Mouse (Mus musculus) B cell, adult 2 months (primary cell): Measurements from ENCODE around the gene Nova2.
A peak's percentile ranks its signal among the peaks of the same experiment; 100 is the strongest.

Experiments used
- DNase-seq, 2 experiments: peaks; one replicate each; pipeline ENCODE4 v3.0.0; 2022

Nova2 gene

DNA sequence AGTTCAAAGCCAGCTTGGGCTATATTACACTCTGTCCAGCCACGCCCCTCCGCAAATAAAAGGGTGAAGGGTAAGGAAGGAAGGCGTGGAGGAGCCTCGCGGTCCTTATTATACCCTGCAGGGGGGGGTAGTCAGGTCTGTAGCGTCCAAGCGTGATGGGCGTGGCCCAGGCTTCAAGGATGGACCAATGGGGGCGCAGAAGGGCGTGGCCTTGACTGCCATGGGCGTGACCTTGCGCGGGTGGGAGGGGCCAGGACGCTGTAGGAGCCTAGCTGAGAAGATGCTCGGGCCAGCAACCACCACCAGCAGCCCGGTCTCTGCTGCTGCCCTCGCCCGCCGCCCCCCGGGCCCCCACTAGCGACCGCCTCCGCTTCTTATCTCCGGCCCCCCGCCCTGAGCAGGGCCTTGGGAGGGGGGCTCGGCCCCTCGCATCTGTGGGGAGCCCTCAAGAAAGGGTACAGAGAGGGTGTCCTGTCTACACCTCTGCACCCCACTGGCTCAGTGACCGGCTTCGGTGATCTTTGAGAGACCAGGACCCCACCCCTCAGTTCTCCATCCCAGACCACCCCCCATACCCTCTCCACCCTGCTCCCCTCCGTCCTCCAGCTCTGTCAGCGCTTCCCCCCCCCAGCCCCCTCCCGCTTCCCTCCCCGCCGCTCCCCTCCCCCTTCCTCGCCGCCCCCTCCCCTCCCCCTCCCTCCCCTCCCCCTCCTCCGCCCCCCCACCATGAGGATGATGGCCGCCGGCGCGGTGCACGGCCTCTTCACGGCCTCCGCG is at the start of gene Nova2:
Gene Nova2 (plus strand): TSS at position 727 of the 777 bp plus-strand sequence.
- peak; percentile 82 to 83 for DNase-seq

DNA sequence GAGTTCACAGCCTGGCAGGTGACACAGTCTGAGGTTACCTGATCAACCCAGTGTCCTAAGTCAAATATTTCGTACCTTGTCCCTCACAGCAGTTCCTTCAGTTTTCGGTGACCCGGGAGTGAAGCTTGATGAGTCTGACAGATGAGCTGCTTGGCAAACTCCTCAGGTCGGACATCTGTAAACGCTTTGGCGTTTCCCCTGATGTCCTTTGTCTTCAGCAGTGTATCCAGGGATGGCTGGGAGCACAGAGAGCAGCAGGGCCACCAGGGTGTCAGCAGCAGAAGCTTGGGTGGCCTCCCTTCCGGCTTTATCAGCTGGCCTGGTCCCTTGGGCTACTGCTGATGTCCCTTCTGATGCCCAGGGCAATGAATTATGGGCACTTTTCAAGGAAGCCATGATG is 47.0 kb upstream of the Nova2 start:
- DNase-seq, result no peak

- peak; percentile 38 to 45 for DNase-seq
Measured at GRCm38 (mm10) chr7:18883991-18884744, 41.5 kb upstream of the Nova2 start.

GRCm38 (mm10) chr7:18884745-18885422 is 40.8 kb upstream of the Nova2 start:
- DNase-seq, result no peak

- no peak for DNase-seq
Measured at GRCm38 (mm10) chr7:18886963-18887362, 38.7 kb upstream of the Nova2 start.

DNA sequence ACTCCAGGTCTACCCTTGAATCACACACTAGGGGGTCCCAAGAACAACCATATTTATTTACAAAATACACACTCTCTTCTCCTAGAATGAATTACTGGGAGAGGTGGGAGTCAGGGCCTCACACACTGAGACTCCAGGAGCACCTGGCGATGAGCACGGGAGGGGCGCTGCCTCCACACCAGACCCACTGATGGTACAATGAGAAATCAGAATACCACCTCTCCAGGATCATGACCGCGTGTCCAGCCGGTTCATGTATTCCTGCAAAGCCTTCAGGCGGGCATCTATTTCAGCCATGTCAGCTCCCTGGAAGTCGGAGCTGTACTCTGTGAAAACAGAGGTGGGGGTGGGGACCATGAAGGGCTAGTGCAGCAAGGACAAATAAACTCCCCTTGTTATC is 34.8 kb upstream of the Nova2 start:
- no peak for DNase-seq

DNA sequence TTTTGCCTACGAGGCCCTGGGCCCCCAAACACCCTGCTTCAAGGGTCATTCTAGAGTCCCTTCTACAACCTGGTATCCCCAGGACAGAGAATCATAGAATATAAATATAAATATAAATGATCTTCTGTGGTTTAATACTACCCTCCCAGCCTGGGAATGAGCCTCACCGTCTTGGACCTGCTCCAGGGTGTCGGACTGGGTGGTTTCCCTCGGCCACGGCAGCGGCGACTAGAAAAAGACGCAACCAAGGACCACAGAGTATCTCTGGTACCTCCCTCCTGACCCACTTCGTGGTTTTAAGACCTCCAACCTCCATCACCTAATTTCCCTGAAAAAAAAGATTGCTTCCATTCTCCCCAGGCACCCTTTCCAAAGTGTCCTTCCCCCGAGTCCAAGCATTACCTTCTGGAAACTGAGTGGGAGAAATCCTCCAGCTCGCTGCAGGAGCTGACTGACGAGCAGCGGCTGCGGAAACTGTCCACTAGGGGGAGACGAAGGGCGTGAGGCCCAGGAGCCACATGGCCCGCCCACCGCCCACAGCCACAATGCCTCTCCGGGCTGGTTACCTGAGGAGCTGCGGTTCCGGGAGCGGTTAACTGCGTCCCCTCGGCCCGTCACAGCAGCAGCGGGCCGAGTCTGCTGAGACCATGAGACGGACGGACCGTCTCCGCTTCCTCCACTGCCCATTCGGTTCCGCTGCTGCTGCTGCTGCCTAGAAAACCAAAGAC is 33.7 kb upstream of the Nova2 start:
- peak; percentile 87 to 88 for DNase-seq

DNA sequence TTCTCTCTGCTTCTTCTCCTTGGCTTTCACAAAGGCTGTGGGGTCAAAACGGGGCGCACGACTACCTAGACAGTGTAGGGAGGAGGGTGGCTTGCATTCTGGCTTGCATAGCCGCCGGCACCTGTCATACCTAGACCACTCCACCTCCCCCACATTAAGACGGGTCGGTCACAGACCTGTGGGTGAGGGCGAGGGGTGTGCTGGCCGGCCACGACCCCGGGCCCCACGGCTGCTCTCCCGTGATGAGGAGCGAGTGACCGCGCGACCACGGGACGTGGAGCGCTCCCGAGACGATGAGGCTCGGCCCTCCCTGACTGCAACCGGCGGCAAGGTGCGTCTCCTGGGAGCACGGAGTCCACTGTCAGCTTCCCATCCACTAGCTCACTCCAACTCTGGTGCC is 32.7 kb upstream of the Nova2 start:
- DNase-seq, result no peak

- DNase-seq, result peak; percentile 61 to 65
Measured at GRCm38 (mm10) chr7:18893651-18894430, 31.8 kb upstream of the Nova2 start.

GRCm38 (mm10) chr7:18896536-18896935 is 29.2 kb upstream of the Nova2 start:
- peak in 1 of 2 experiments; percentile 19 for DNase-seq

DNA sequence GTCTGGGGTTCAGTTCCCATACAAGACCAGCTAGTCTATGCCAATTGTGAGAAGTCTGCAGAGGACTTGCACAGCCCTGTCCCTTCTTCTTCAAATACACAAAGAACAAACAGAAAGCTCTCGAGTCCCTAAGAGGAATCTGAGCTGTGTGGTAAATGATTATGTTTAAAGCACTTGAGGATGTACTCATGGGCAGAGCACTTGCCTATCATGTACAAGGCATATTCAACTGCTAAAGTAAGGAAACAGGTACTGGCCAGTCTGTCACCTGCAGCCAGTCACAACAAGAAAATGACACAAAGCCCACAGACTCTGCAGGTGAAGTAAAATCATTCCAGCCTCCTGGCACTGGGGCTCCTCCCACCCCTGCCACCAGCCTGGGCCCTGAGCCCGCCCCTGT is 25.2 kb upstream of the Nova2 start:
- no peak for DNase-seq

DNA sequence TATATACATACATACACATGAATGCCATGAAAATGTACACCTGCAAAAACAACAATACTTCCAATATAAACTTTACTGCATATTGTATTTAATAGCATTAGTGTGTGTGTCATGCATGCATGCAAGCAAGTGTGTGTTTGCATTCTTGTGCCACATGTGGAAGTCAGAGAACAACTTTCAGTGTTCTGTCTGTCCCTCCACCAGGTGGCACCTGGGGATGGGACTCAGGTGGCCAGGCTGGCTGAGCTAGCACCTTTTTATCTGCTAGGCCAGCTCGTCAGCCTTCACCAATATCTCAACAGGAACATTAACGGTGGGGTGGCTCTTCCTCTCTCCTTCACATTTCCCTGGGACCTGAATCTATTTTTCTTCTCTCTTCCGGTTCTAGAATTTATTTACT is 23.2 kb upstream of the Nova2 start:
- DNase-seq, result no peak

DNA sequence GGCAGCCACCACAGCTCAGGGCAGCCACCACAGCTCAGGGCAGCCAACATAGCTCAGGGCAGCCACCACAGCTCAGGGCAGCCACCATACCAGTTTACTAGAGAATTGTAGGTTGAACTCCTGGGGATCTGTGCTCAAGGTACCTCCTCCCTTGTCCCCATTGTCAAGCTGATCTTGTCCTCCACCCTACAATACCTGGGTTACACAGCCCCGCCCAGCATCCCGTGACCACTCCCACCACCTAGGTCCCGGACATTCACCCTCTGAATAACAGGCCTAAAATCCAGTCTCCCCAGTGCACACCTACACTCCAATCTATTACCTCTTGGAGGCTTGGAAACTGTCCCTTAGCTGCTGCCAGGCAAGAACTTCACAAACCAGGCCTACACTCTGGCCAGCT is 20.7 kb upstream of the Nova2 start:
- DNase-seq, result no peak

DNA sequence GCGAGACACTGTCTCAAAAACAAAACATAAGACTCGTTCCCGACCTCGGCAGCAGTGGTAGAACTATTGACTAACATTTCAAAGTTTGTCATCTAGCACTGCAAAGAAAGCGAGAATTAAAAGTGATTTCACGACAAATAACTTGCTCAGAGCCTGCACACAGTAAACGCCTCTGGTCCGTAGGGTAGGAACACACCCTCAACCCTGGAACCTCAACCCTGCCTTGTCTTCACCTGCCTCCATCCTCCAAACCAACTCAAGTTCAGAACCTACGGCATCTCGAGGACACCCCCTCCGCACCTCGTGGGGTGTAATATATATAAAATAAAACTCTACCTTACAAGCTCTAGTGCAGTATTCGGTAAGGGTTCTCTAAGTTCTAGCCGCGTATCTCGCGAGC is 15.9 kb upstream of the Nova2 start:
- DNase-seq, result no peak

DNA sequence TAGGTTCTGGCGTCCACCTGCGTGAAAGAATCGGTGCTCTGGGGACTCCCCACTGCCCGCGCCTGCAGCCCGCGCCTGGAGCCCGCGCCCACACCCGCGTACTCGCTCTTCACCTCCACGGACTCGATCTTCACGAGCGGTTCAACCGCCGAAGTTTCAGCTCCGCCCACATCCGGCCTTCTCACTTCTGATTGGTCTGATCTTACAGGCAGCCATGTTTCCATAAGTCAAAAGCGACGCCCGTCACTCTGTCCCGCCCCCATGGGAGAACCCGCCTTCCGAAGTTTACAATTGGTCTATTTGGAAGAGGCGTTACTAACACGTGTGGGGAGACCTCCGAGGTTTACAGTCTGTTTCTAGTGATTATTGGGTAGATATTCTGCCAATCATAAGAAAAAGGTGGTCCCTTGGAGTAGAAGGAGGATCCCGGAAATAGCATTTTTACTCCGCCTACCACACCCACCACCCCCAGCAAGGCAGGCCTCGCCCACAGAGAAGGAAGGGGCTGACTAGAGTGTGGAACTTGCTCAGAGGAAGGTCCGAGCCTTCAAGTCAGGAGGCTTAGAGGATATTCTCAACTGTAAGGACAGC is 15.4 kb upstream of the Nova2 start, which contains the start of gene Ccdc61:
Gene Ccdc61 (minus strand): TSS at position 175 of the 591 bp plus-strand sequence.
- DNase-seq, result peak; percentile 98 to 99

DNA sequence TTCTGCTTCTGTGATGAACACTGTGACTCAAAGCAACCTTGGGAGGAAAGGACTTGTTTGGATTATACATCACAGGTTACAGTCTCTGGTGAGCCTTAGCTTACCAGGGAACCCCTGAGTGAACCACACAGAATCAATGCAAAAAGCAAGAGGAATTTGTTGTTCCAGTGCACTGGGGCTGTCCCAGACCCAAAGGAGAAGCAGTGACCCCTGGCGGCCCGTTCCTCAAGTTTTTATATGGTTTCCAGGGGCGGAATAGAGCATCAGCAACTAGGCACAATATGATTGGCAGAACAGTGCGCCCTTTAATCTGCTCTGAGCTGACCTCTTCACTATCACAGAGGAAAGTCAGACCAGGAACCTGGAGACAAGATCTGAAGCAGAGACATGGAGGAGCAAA is 9.4 kb upstream of the Nova2 start:
- no peak for DNase-seq

DNA sequence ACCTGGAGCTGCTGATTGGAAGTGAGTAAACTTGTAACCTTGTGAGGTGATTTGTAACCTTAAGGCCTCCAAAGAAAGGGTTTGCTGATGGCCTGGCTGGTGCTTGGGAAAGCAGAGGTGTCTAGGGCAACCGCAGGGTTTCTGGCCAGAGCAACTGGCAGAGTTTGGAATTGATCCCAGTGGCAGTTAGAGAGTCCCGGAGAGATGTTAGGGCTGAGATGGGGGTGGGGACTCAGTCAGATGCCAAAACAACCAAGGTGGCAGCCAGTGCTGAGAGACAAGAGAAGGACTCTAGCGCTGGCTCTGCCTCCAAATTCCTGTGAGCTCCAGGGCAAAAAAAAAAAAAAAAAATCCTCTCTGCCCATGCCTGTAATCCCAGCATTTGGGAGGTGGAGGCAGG is 7.8 kb upstream of the Nova2 start:
- no peak for DNase-seq

GRCm38 (mm10) chr7:18921069-18921468 is 4.6 kb upstream of the Nova2 start:
- no peak for DNase-seq

- no peak for DNase-seq
Measured at GRCm38 (mm10) chr7:18922807-18923206, 2.9 kb upstream of the Nova2 start.

DNA sequence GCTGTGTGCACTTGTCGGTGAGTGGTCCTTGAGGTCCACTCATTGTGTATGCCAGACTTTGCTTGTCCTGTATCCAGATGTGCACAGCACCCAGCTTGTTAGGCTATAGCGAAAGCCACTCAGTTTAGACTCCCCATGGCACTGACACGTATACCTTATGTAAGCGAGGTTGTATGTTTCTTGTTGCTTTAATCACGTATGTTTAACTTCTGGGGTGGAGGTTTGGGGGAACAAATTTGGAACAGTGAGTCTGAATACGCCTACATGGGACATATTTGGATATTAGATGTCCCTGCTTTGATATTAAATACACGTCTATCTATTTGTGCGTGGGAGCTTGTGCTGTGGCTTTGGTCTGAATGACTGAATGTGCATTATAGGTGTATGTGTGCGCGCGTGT is 2.4 kb upstream of the Nova2 start:
- DNase-seq, result no peak

DNA sequence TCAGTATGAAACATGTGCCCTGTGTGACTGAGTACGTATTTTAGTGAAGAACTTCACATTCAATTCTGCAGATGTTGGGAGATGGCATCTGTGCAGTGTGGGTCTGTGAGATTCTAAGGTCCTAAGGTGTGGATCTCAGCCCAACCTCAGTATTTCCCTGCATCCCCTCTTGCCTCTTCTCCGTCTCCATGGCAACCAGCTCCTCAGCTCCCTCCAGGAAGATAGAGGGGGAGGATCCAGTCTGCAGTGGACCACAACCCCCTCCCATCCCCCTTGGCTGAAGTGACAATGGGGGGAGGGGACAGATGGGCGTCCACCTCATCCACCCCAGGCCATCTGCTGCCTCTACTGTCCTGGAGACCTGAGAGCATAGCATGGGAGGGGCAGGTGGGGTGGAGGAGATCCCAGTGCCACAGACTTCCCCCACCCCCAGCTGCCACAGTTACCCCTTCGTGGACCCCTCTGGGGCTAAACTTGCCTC is 1.9 kb upstream of the Nova2 start:
- no peak for DNase-seq

GRCm38 (mm10) chr7:18924321-18924720 is 1.4 kb upstream of the Nova2 start:
- no peak for DNase-seq
